Mouse (Mus musculus): Measurements from ENCODE around the gene Fgf8. TPM values are rescaled to one million over a fixed set of nuclear protein-coding genes. Genes with fewer than 3 reads are reported as not detected.

The Fgf8 gene
- polyA plus RNA-seq, 1 experiment from 2014 or later, result 0.73 TPM

DNA sequence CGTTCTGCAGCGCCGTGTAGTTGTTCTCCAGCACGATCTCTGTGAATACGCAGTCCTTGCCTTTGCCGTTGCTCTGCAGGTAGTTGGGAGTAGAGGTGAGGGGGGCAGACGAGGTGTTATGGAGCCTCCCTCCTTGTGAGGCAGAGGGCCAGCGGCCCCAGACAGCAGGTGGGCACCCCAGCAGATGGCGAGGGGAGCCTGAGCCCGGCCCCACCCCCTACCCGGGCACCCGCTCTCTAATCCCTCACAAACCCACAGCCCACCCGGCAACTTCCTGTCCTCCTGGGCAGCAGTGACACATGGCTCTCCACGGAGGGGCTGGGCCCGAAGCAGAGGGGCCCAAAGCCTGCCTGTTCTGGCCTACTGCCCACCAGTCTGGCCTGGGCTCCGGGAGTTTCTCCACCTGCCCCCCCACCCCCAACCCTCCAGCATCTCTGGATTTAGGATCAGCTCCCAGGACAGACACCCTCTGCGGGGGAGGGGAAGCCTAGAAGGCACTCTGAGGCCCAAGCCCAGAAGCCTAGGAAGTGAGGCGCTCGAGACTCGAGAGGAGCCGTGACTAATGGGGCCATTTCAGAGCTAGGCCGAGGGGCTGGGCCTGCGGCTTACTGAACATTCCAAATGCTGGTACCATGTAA is 5.4 kb downstream of the Fgf8 start:
- no peak overlapping the region for H3K9ac ChIP-seq (ENCODE audit: low read depth, low read length)
- no peak overlapping the region for H3K27ac ChIP-seq (ENCODE audit: low read depth, low read length)
- 23% methylated on average over 23 of the region's 23 CpGs for WGBS (ENCODE audit: insufficient replicate concordance)
- no peaks in the 10 kb centered on the region for H3K9me3 ChIP-seq (replicated peaks; ENCODE audit: control insufficient read depth, low read length)
- H3K27me3 ChIP-seq (ENCODE audit: control insufficient read depth, insufficient read depth, low read length), result peaks cover 89% of the 10 kb centered on the region
- H3K4me1 ChIP-seq (ENCODE audit: control insufficient read depth, insufficient read depth, low read length), result peaks cover 16% of the 10 kb centered on the region
- H3K4me3 ChIP-seq (ENCODE audit: low read depth, low read length), result peak overlapping the region; percentile 28
- no peaks in the 10 kb centered on the region for H3K36me3 ChIP-seq (ENCODE audit: control insufficient read depth, insufficient read depth, low read length)
- peak overlapping the region; percentile 58 for H3K4me2 ChIP-seq
- peak; percentile 31; the same call in 1 of the 2 replicates for ATAC-seq (replicated peaks; ENCODE audit: insufficient number of reproducible peaks, low FRiP score, low TSS enrichment)

DNA sequence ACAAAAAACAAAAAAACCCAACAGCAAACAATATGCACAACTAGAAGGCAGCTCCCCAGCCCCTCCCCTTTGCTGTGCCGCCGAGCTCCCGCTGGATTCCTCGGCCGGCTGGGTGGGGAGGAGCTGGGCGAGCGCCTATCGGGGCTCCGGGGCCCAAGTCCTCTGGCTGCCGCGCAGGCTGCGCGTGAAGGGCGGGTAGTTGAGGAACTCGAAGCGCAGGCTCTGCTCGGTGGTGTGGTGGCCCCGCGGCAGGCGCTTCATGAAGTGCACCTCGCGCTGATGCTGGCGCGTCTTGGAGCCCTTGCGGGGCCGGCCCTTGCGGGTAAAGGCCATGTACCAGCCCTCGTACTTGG is 5.9 kb downstream of the Fgf8 start:
- peak overlapping the region; percentile 28 for H3K4me3 ChIP-seq (ENCODE audit: low read depth, low read length)
- WGBS (ENCODE audit: insufficient replicate concordance), result 3% methylated on average over 28 of the region's 28 CpGs
- H3K9ac ChIP-seq (ENCODE audit: low read depth, low read length), result no peak overlapping the region
- no peaks in the 10 kb centered on the region for H3K9me3 ChIP-seq (replicated peaks; ENCODE audit: control insufficient read depth, low read length)
- H3K27ac ChIP-seq (ENCODE audit: low read depth, low read length), result no peak overlapping the region
- peak overlapping the region; percentile 58 for H3K4me2 ChIP-seq
- peaks cover 13% of the 10 kb centered on the region for H3K4me1 ChIP-seq (ENCODE audit: control insufficient read depth, insufficient read depth, low read length)
- no peaks in the 10 kb centered on the region for H3K36me3 ChIP-seq (ENCODE audit: control insufficient read depth, insufficient read depth, low read length)
- H3K27me3 ChIP-seq (ENCODE audit: control insufficient read depth, insufficient read depth, low read length), result peaks cover 88% of the 10 kb centered on the region
- ATAC-seq (replicated peaks; ENCODE audit: insufficient number of reproducible peaks, low FRiP score, low TSS enrichment), result no peak

DNA sequence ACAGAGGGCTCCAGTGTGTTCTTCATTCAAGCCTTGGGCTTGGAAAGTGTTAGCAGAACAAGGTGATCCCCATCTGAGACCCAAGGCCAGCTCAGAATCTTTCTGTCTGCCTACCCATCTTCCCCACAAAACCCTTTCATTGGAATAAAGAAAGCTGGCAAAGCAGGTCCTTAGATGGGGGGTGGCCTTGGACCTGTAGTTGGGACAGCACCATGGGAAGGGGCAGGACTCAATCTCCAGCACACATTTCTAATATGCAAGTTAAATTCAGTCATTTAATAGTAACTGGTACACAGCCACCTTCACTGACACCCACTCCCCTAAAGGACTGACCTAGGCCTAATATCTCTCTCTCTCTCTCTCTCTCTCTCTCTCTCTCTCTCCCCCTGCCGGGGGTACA is 6.5 kb downstream of the Fgf8 start:
- H3K4me2 ChIP-seq, result no peak overlapping the region
- WGBS (ENCODE audit: insufficient replicate concordance), result 33% methylated on average over 1 of the region's 1 CpGs
- H3K9me3 ChIP-seq (replicated peaks; ENCODE audit: control insufficient read depth, low read length), result no peaks in the 10 kb centered on the region
- H3K36me3 ChIP-seq (ENCODE audit: control insufficient read depth, insufficient read depth, low read length), result no peaks in the 10 kb centered on the region
- peaks cover 85% of the 10 kb centered on the region for H3K27me3 ChIP-seq (ENCODE audit: control insufficient read depth, insufficient read depth, low read length)
- no peak overlapping the region for H3K27ac ChIP-seq (ENCODE audit: low read depth, low read length)
- no peak overlapping the region for H3K4me3 ChIP-seq (ENCODE audit: low read depth, low read length)
- no peak for ATAC-seq (replicated peaks; ENCODE audit: insufficient number of reproducible peaks, low FRiP score, low TSS enrichment)
- H3K4me1 ChIP-seq (ENCODE audit: control insufficient read depth, insufficient read depth, low read length), result peaks cover 9% of the 10 kb centered on the region
- no peak overlapping the region for H3K9ac ChIP-seq (ENCODE audit: low read depth, low read length)

DNA sequence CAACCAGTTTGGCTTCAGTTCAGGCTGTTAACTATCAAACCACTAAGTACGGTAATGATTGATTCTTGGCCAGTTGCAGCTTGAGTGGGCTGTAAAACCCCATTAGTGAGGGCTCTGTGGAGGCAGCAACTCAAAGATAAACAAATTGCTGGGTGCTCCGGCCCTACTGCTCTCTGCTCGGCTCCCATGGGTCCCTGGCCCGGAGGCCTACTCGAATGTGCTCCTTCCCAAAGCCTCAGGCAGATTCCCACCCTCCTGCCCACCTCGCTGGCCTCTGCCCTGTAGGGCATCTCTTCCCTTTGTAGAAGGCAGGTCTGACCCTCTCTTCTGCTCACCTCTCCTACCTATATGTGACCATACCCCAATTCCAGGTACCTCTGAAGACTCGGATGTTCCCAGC is 8.0 kb downstream of the Fgf8 start:
- Histone ChIP-seq H3K4me1 (ENCODE audit: control insufficient read depth, insufficient read depth, low read length) (peaks cover 9% of the 10 kb centered on the region), H3K9ac (ENCODE audit: low read depth, low read length) (no peak overlapping the region), H3K27me3 (ENCODE audit: control insufficient read depth, insufficient read depth, low read length) (peaks cover 76% of the 10 kb centered on the region), H3K9me3 (replicated peaks; ENCODE audit: control insufficient read depth, low read length) (no peaks in the 10 kb centered on the region), H3K4me3 (ENCODE audit: low read depth, low read length) (no peak overlapping the region), H3K27ac (ENCODE audit: low read depth, low read length) (no peak overlapping the region), H3K36me3 (ENCODE audit: control insufficient read depth, insufficient read depth, low read length) (no peaks in the 10 kb centered on the region), H3K4me2 (no peak overlapping the region)
- ATAC-seq (replicated peaks; ENCODE audit: insufficient number of reproducible peaks, low FRiP score, low TSS enrichment), result no peak
- WGBS (ENCODE audit: insufficient replicate concordance), result 40% methylated on average over 7 of the region's 7 CpGs

DNA sequence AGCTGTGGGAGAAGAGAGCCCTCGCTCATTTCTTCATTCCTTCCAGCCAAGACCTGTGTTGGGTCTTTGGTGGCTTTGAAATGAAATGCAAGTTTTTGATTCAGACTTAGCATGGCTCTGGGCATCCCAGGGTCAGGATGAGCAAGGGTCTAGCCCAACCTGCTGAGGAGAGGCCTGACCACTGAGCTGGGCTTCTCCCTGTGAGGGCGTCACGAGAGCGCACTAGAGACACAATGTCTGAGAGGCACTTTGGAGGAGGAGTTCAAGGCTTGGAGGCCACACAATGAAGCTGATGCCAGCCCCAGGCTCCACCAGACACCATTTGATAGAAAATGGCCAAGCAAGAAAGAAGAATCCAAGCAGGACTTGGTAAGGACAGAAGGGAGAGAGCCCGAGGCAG is 8.5 kb downstream of the Fgf8 start:
- 55% methylated on average over 5 of the region's 5 CpGs for WGBS (ENCODE audit: insufficient replicate concordance)
- Histone ChIP-seq H3K9ac (ENCODE audit: low read depth, low read length) (no peak overlapping the region), H3K27me3 (ENCODE audit: control insufficient read depth, insufficient read depth, low read length) (peaks cover 70% of the 10 kb centered on the region), H3K9me3 (replicated peaks; ENCODE audit: control insufficient read depth, low read length) (no peaks in the 10 kb centered on the region), H3K4me1 (ENCODE audit: control insufficient read depth, insufficient read depth, low read length) (peaks cover 9% of the 10 kb centered on the region), H3K36me3 (ENCODE audit: control insufficient read depth, insufficient read depth, low read length) (no peaks in the 10 kb centered on the region), H3K27ac (ENCODE audit: low read depth, low read length) (no peak overlapping the region), H3K4me2 (no peak overlapping the region), H3K4me3 (ENCODE audit: low read depth, low read length) (no peak overlapping the region)
- no peak for ATAC-seq (replicated peaks; ENCODE audit: insufficient number of reproducible peaks, low FRiP score, low TSS enrichment)

DNA sequence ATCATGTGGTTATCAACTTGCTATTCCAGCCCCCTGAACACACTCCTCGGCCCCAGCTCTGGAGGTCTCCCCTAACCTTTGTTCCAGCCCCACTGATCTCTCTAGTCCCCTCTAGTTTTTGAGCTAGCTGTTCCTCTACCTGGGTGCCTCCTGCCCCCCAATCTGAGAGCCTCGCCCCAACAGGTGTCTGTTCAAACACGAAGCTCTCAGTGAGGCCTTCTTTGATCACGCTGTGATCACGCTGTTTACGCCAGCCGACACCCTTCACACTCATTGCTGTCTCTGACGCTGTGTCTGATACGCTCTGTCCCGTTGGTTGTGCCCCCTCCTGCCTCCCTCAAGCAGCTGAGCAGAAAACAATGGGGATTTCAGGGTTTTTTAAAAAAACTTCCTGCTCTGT is 9.2 kb downstream of the Fgf8 start:
- H3K4me3 ChIP-seq (ENCODE audit: low read depth, low read length), result no peak overlapping the region
- H3K36me3 ChIP-seq (ENCODE audit: control insufficient read depth, insufficient read depth, low read length), result no peaks in the 10 kb centered on the region
- no peaks in the 10 kb centered on the region for H3K9me3 ChIP-seq (replicated peaks; ENCODE audit: control insufficient read depth, low read length)
- peaks cover 9% of the 10 kb centered on the region for H3K4me1 ChIP-seq (ENCODE audit: control insufficient read depth, insufficient read depth, low read length)
- H3K27ac ChIP-seq (ENCODE audit: low read depth, low read length), result no peak overlapping the region
- H3K9ac ChIP-seq (ENCODE audit: low read depth, low read length), result no peak overlapping the region
- no peak overlapping the region for H3K4me2 ChIP-seq
- ATAC-seq (replicated peaks; ENCODE audit: insufficient number of reproducible peaks, low FRiP score, low TSS enrichment), result no peak
- WGBS (ENCODE audit: insufficient replicate concordance), result 7% methylated on average over 10 of the region's 10 CpGs
- H3K27me3 ChIP-seq (ENCODE audit: control insufficient read depth, insufficient read depth, low read length), result peaks cover 66% of the 10 kb centered on the region

DNA sequence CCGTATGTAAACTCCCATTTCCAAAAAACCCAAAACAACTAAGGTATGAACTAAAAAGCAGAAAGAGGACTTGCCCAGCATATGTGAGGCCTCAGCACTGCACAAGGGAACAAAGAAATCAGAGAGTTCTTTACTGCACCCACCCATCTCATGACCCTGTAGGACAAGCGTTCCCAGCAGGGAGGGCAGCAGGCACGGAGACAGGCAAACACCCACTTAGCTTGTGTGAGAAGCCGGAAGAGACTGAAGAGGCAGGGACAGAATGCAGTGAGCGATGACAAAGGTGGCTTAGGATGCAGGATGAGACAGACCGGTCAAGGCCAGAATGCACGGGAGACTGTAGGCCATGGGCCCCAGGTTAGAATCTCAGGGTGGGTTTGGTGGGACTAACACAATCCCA is 11.1 kb downstream of the Fgf8 start:
- no peak overlapping the region for H3K27ac ChIP-seq (ENCODE audit: low read depth, low read length)
- no peaks in the 10 kb centered on the region for H3K9me3 ChIP-seq (replicated peaks; ENCODE audit: control insufficient read depth, low read length)
- no peak overlapping the region for H3K9ac ChIP-seq (ENCODE audit: low read depth, low read length)
- no peaks in the 10 kb centered on the region for H3K36me3 ChIP-seq (ENCODE audit: control insufficient read depth, insufficient read depth, low read length)
- no peak for ATAC-seq (replicated peaks; ENCODE audit: insufficient number of reproducible peaks, low FRiP score, low TSS enrichment)
- no peaks in the 10 kb centered on the region; the same call in 1 of the 2 replicates for H3K4me1 ChIP-seq (ENCODE audit: control insufficient read depth, insufficient read depth, low read length)
- 73% methylated on average over 7 of the region's 7 CpGs for WGBS (ENCODE audit: insufficient replicate concordance)
- peaks cover 51% of the 10 kb centered on the region for H3K27me3 ChIP-seq (ENCODE audit: control insufficient read depth, insufficient read depth, low read length)
- H3K4me2 ChIP-seq, result no peak overlapping the region
- H3K4me3 ChIP-seq (ENCODE audit: low read depth, low read length), result no peak overlapping the region

GRCm38 (mm10) chr19:45730042-45730441 is 12.7 kb downstream of the Fgf8 start:
- no peaks in the 10 kb centered on the region for H3K4me1 ChIP-seq (ENCODE audit: control insufficient read depth, insufficient read depth, low read length)
- H3K27me3 ChIP-seq (ENCODE audit: control insufficient read depth, insufficient read depth, low read length), result peaks cover 36% of the 10 kb centered on the region
- H3K36me3 ChIP-seq (ENCODE audit: control insufficient read depth, insufficient read depth, low read length), result no peaks in the 10 kb centered on the region
- H3K4me3 ChIP-seq (ENCODE audit: low read depth, low read length), result no peak overlapping the region
- H3K27ac ChIP-seq (ENCODE audit: low read depth, low read length), result no peak overlapping the region
- H3K9ac ChIP-seq (ENCODE audit: low read depth, low read length), result no peak overlapping the region
- no peaks in the 10 kb centered on the region for H3K9me3 ChIP-seq (replicated peaks; ENCODE audit: control insufficient read depth, low read length)
- no peak overlapping the region for H3K4me2 ChIP-seq
- 69% methylated on average over 8 of the region's 8 CpGs for WGBS (ENCODE audit: insufficient replicate concordance)
- no peak for ATAC-seq (replicated peaks; ENCODE audit: insufficient number of reproducible peaks, low FRiP score, low TSS enrichment)

GRCm38 (mm10) chr19:45727231-45727630 is 15.5 kb downstream of the Fgf8 start:
- H3K4me1 ChIP-seq (ENCODE audit: control insufficient read depth, insufficient read depth, low read length), result no peaks in the 10 kb centered on the region
- no peak overlapping the region for H3K4me2 ChIP-seq
- no peak overlapping the region for H3K27ac ChIP-seq (ENCODE audit: low read depth, low read length)
- H3K27me3 ChIP-seq (ENCODE audit: control insufficient read depth, insufficient read depth, low read length), result peaks cover 16% of the 10 kb centered on the region; the same call in 1 of the 2 replicates
- no peaks in the 10 kb centered on the region for H3K9me3 ChIP-seq (replicated peaks; ENCODE audit: control insufficient read depth, low read length)
- WGBS (ENCODE audit: insufficient replicate concordance), result 68% methylated on average over 10 of the region's 10 CpGs
- no peaks in the 10 kb centered on the region for H3K36me3 ChIP-seq (ENCODE audit: control insufficient read depth, insufficient read depth, low read length)
- ATAC-seq (replicated peaks; ENCODE audit: insufficient number of reproducible peaks, low FRiP score, low TSS enrichment), result no peak
- H3K4me3 ChIP-seq (ENCODE audit: low read depth, low read length), result no peak overlapping the region
- no peak overlapping the region for H3K9ac ChIP-seq (ENCODE audit: low read depth, low read length)
